Mouse (Mus musculus) E14TG2a.4 (cell line): ENCODE results near the gene Rnf216.

Source experiments
- CTCF ChIP-seq: conservative IDR thresholded peaks from 2 replicates; pipeline ENCODE4 v1.5.1; 2014; ENCODE audit warnings: low read length
- NANOG ChIP-seq: IDR thresholded peaks from 2 replicates; pipeline ENCODE4 v1.6.1; 2014; ENCODE audit warnings: borderline replicate concordance, low read length, mixed read lengths
- POU5F1 ChIP-seq: IDR thresholded peaks from 2 replicates; pipeline ENCODE4 v1.6.1; 2014; ENCODE audit warnings: low read length, borderline replicate concordance

DNA sequence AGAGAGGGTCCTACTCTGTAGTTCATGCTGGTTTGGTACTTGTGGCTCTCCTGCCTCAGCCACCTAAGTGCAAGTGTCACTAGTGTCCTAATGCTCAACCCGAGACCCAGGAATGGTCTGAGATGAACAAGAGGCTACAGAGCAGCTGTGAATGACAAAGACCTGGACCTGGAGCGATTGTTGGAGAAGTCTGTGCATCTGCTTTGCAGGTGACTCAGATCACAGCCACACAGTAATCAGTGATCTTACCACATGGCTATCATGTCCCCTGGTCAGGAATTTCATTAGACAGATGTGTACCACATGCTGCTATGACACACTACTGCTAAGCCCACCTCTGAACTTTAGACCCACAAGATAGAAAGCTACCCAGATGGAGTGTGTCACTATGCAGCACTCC, 118.0 kb downstream of the Rnf216 start:
- TF ChIP-seq CTCF (no peak), POU5F1 (no peak), NANOG (no peak)
